Comparison of ENCODE assay signal across 8 mouse cellular contexts in genomic region chr11:16508052-16508654, GRCm38 (mm10). TPM values are rescaled to one million over a fixed set of nuclear protein-coding genes. Genes with fewer than 3 reads are reported as not detected.
DNase-seq lines count a peak whose midpoint lies in the region; ATAC-seq and TF ChIP-seq lines count a peak whose summit lies in the region.

Gene Sec61g (minus strand): TSS chr11:16508484.

- peak within 1 kb of the TSS; percentile 96 for H3K27ac ChIP-seq in embryonic facial prominence, embryonic 14.5 days (replicated peaks; ENCODE audit: low read depth, low read length)
- H3K27ac ChIP-seq in heart, adult 2 months, result peak within 1 kb of the TSS; percentile 96
- peak within 1 kb of the TSS; percentile 90 for H3K27ac ChIP-seq in limb, embryonic 13.5 days
- peak within 1 kb of the TSS; percentile 86 for H3K27ac ChIP-seq in midbrain, embryonic 16.5 days (ENCODE audit: low read length)

- peak within 1 kb of the TSS; percentile 98 for H3K9ac ChIP-seq in embryonic facial prominence, embryonic 14.5 days (ENCODE audit: low read depth, low read length)
- H3K9ac ChIP-seq in heart, adult 2 months (ENCODE audit: low read depth, low read length), result peak within 1 kb of the TSS; percentile 94
- peak within 1 kb of the TSS; percentile 95 for H3K9ac ChIP-seq in limb, embryonic 13.5 days
- H3K9ac ChIP-seq in midbrain, embryonic 16.5 days (ENCODE audit: low read depth, low read length), result peak within 1 kb of the TSS; percentile 95

- no peak for TF ChIP-seq CTCF in heart, adult 2 months (IDR thresholded peaks at IDR 0.05)

- no peaks in the 10 kb centered on the region for H3K9me3 ChIP-seq in embryonic facial prominence, embryonic 14.5 days (ENCODE audit: control insufficient read depth, low read length)
- H3K9me3 ChIP-seq in limb, embryonic 13.5 days, result no peaks in the 10 kb centered on the region
- no peaks in the 10 kb centered on the region for H3K9me3 ChIP-seq in midbrain, embryonic 16.5 days (replicated peaks; ENCODE audit: control insufficient read depth, low read length, poor library complexity, severe bottlenecking)

- ATAC-seq in embryonic facial prominence, embryonic 14.5 days (ENCODE audit: low read depth), result peak; percentile 99
- ATAC-seq in limb, embryonic 13.5 days (ENCODE audit: low FRiP score, low read depth), result peak; percentile 99
- ATAC-seq in midbrain, embryonic 16.5 days, result peak; percentile 100

- intact Hi-C loops in heart, adult 2 months (cut with DNase I), result loop anchor here (5.0 kb wide), 1 partner anchor 444 kb away; the partner anchor contains the start of gene Fbxo48

- TF ChIP-seq EP300 in heart, adult 2 months (IDR thresholded peaks at IDR 0.05; ENCODE audit: insufficient read depth, low read depth, low read length), result no peak

- peaks cover 28% of the 10 kb centered on the region for H3K36me3 ChIP-seq in embryonic facial prominence, embryonic 14.5 days (ENCODE audit: control insufficient read depth, insufficient read depth, low read length)
- peaks cover 17% of the 10 kb centered on the region for H3K36me3 ChIP-seq in heart, adult 2 months (ENCODE audit: control insufficient read depth, insufficient read depth, low read length)
- peaks cover 27% of the 10 kb centered on the region for H3K36me3 ChIP-seq in limb, embryonic 13.5 days
- peaks cover 12% of the 10 kb centered on the region for H3K36me3 ChIP-seq in midbrain, embryonic 16.5 days (ENCODE audit: control insufficient read depth, insufficient read depth, low read length)

- H3K27me3 ChIP-seq in embryonic facial prominence, embryonic 14.5 days (replicated peaks; ENCODE audit: control insufficient read depth, insufficient read depth, low read length), result no peaks in the 10 kb centered on the region
- no peaks in the 10 kb centered on the region for H3K27me3 ChIP-seq in heart, adult 2 months (ENCODE audit: control insufficient read depth, insufficient read depth, low read length)
- no peaks in the 10 kb centered on the region for H3K27me3 ChIP-seq in limb, embryonic 13.5 days
- no peaks in the 10 kb centered on the region for H3K27me3 ChIP-seq in midbrain, embryonic 16.5 days (ENCODE audit: control insufficient read depth, insufficient read depth, low read depth, low read length)

- H3K4me3 ChIP-seq in embryonic facial prominence, embryonic 14.5 days (ENCODE audit: low read depth, low read length), result peak within 1 kb of the TSS; percentile 97
- H3K4me3 ChIP-seq in heart, adult 2 months, result peak within 1 kb of the TSS; percentile 77
- H3K4me3 ChIP-seq in limb, embryonic 13.5 days, result peak within 1 kb of the TSS; percentile 94
- H3K4me3 ChIP-seq in midbrain, embryonic 16.5 days (ENCODE audit: low read depth, low read length), result peak within 1 kb of the TSS; percentile 75

- under 1% methylated on average over 35 of the region's 35 CpGs for WGBS in embryonic facial prominence, embryonic 14.5 days
- WGBS in heart, adult 2 months, result under 1% methylated on average over 35 of the region's 35 CpGs
- WGBS in limb, embryonic 13.5 days, result under 1% methylated on average over 35 of the region's 35 CpGs
- under 1% methylated on average over 35 of the region's 35 CpGs for WGBS in midbrain, embryonic 16.5 days

- peak within 1 kb of the TSS; percentile 69 for H3K4me2 ChIP-seq in embryonic facial prominence, embryonic 14.5 days (ENCODE audit: low read depth, low read length)
- peak within 1 kb of the TSS; percentile 84 for H3K4me2 ChIP-seq in limb, embryonic 13.5 days (replicated peaks)
- H3K4me2 ChIP-seq in midbrain, embryonic 16.5 days (ENCODE audit: low read length), result peak within 1 kb of the TSS; percentile 90

- H3K79me2 ChIP-seq in heart, adult 2 months (replicated peaks; ENCODE audit: control insufficient read depth, insufficient read depth, low read length), result no peaks in the 10 kb centered on the region; the same call in 1 of the 2 replicates

- peak; percentile 97 for TF ChIP-seq POLR2A in heart, adult 2 months (IDR thresholded peaks at IDR 0.05; ENCODE audit: insufficient read depth, low read depth, low read length)

- DNase-seq in 3T3-L1 (ENCODE audit: low read depth, low spot score), result peak; percentile 97
- DNase-seq in adrenal gland, postnatal 4 days (ENCODE audit: low spot score in 2 of 2), result peak; percentile 75 to 81
- DNase-seq in embryonic facial prominence, embryonic 14.5 days (ENCODE audit: low spot score), result peak; percentile 98
- peak; percentile 94 for DNase-seq in heart, adult 2 months
- peak; percentile 91 to 94 for DNase-seq in kidney, adult 8-10 months
- peak; percentile 86 to 93 for DNase-seq in spleen, postnatal 10 days (ENCODE audit: low spot score in 2 of 2)

- peaks cover 15% of the 10 kb centered on the region for H3K4me1 ChIP-seq in embryonic facial prominence, embryonic 14.5 days (ENCODE audit: control insufficient read depth, insufficient read depth, low read length)
- H3K4me1 ChIP-seq in heart, adult 2 months (ENCODE audit: control insufficient read depth, insufficient read depth, low read length), result peaks cover 1% of the 10 kb centered on the region
- peaks cover 9% of the 10 kb centered on the region for H3K4me1 ChIP-seq in limb, embryonic 13.5 days
- peaks cover 9% of the 10 kb centered on the region for H3K4me1 ChIP-seq in midbrain, embryonic 16.5 days (ENCODE audit: control insufficient read depth, insufficient read depth, low read length)

RNA-seq across cellular contexts. Expression of gene Sec61g, which starts in this region (rescaled TPM):
- 10 to 100 TPM; 14.5 to 17.4 TPM for total RNA-seq in adrenal gland, postnatal 4 days (2021)
- 36.4 and 40.4 TPM in 2 replicates for polyA plus RNA-seq in embryonic facial prominence, embryonic 14.5 days (2014; fragmentation: Nextera tagmentation; extraction: Ambion mirVana)
- 1 to 10 TPM; 2.6 to 4.0 TPM for total RNA-seq in heart, adult 2 months (2021)
- polyA plus RNA-seq in heart, adult 2 months (2012; rRNA removed), result 17.5 and 18.0 TPM in 2 replicates
- polyA plus RNA-seq in limb, embryonic 13.5 days (2015; fragmentation: Nextera tagmentation; extraction: Ambion mirVana), result 44.2 and 46.8 TPM in 2 replicates
- polyA plus RNA-seq in midbrain, embryonic 16.5 days (2015; fragmentation: Nextera tagmentation; extraction: Ambion mirVana), result 22.4 and 32.1 TPM in 2 replicates

Comparison
In these comparisons a context has a peak if more than half of its experiments do, and no peak if none do; other contexts are left out.
1. Peak in every context shown above with its lines: DNase-seq, ATAC-seq, H3K4me3 ChIP-seq and H3K27ac ChIP-seq.